Mouse (Mus musculus) embryonic facial prominence, embryonic 14.5 days (tissue): ENCODE data around the gene Nek10. TPM values are rescaled to one million over a fixed set of nuclear protein-coding genes. Genes with fewer than 3 reads are reported as not detected.
A peak's percentile ranks its signal among the peaks of the same experiment; 100 is the strongest.
"Not testable (repeated sequence)": the region's sequence is repeated elsewhere in the genome, so short reads cannot be mapped to it uniquely, and the experiment has no call there.

Experiments
- ATAC-seq: fragments of 200-750 bp; cut with Nextera tagmentation; 2 replicates; pipeline ENCODE4 v1.8.0; 2017; ENCODE audit warnings: low read depth, moderate number of reproducible peaks, moderate TSS enrichment
- DNase-seq: peaks from one replicate; pipeline ENCODE4 v3.0.0-alpha.2; 2015; ENCODE audit warnings: low spot score
- H3K27ac ChIP-seq: fragments of 300-500 bp; sonication (generic); replicated peaks from 2 replicates; pipeline ENCODE4 v1.5.1; 2014; ENCODE audit warnings: low read depth, mild to moderate bottlenecking, low read length, moderate library complexity
- H3K27me3 ChIP-seq: fragments of 300-500 bp; sonication (generic); replicated peaks from 2 replicates; pipeline ENCODE4 v1.6.1; 2014; ENCODE audit warnings: low read length; ENCODE audit not compliant: control insufficient read depth, insufficient read depth
- H3K36me3 ChIP-seq: fragments of 300-500 bp; sonication (generic); 2 replicates; pipeline ENCODE4 v1.6.1; 2014; ENCODE audit warnings: low read length, mixed read lengths; ENCODE audit not compliant: control insufficient read depth, insufficient read depth
- H3K4me1 ChIP-seq: fragments of 300-500 bp; sonication (generic); 2 replicates; pipeline ENCODE4 v1.6.1; 2014; ENCODE audit warnings: antibody characterized with exemption, low read length; ENCODE audit not compliant: control insufficient read depth, insufficient read depth
- H3K4me2 ChIP-seq: fragments of 300-500 bp; sonication (generic); 2 replicates; pipeline ENCODE4 v1.6.1; 2014; ENCODE audit warnings: low read depth, mild to moderate bottlenecking, low read length, moderate library complexity, mixed read lengths
- H3K4me3 ChIP-seq: fragments of 300-500 bp; sonication (generic); 2 replicates; pipeline ENCODE4 v1.5.1; 2014; ENCODE audit warnings: low read depth, mild to moderate bottlenecking, low read length
- H3K9ac ChIP-seq: fragments of 300-500 bp; sonication (generic); 2 replicates; pipeline ENCODE4 v1.6.1; 2014; ENCODE audit warnings: low read depth, mild to moderate bottlenecking, low read length, moderate library complexity, mixed read lengths
- H3K9me3 ChIP-seq: fragments of 300-500 bp; sonication (generic); 2 replicates; pipeline ENCODE4 v1.6.1; 2016; ENCODE audit warnings: low read length; ENCODE audit not compliant: control insufficient read depth
- WGBS: fragments of 180-500 bp; shearing (Covaris S2); extraction: QIAGEN DNeasy Blood & Tissue Kit; methylation state at CpG from one replicate; pipeline ENCODE4 v1.1.7; 2014; 5-methylcytosine and 5-hydroxymethylcytosine counted together
- polyA plus RNA-seq: library from polyadenylated mRNA; unstranded; fragments of >200 nt; fragmentation: Nextera tagmentation; extraction: Ambion mirVana; gene quantifications from 2 replicates; pipeline ENCODE4 v1.2.1, GENCODE M21; 2014

The Nek10 gene
- polyA plus RNA-seq: 0.13 and 0.58 TPM in 2 replicates

DNA sequence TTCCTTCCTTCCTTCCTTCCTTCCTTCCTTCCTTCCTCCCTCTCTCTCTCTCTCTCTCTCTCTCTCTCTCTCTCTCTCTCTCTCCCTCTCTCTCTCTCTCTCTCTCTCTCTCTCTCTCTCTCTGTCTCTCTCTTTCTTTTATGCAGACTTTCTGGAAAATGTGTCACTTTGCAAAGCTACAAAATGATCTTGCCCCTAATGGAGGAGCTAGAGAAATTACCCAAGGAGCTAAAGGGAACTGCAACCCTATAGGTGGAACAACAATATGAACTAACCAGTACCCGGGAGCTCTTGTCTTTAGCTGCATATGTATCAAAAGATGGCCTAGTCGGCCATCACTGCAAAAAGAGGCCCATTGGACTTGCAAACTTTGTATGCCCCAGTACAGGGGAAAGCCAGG is at the start of gene Nek10:
Gene Nek10 (plus strand): TSS at position 301 of the 400 bp plus-strand sequence.
- not testable (repeated sequence) for H3K4me1 ChIP-seq, H3K27ac ChIP-seq, ATAC-seq, H3K36me3 ChIP-seq, H3K4me2 ChIP-seq, H3K27me3 ChIP-seq, H3K9me3 ChIP-seq, H3K4me3 ChIP-seq, DNase-seq, H3K9ac ChIP-seq
- WGBS: no CpG with 5 or more reads among the region's 2 CpGs

- no peak for ATAC-seq
- no peaks in the 10 kb centered on the region for H3K4me1 ChIP-seq
- 92% methylated on average over 2 of the region's 2 CpGs for WGBS
- H3K27ac ChIP-seq: no peak overlapping the region
- no peak for DNase-seq
- H3K9me3 ChIP-seq: no peaks in the 10 kb centered on the region
- H3K9ac ChIP-seq: no peak overlapping the region
- H3K4me3 ChIP-seq: no peak overlapping the region
- H3K4me2 ChIP-seq: no peak overlapping the region
- H3K36me3 ChIP-seq: peaks cover 65% of the 10 kb centered on the region
- H3K27me3 ChIP-seq: no peaks in the 10 kb centered on the region
Measured at GRCm38 (mm10) chr14:14781169-14781568, 22.0 kb upstream of the Nek10 start.

DNA sequence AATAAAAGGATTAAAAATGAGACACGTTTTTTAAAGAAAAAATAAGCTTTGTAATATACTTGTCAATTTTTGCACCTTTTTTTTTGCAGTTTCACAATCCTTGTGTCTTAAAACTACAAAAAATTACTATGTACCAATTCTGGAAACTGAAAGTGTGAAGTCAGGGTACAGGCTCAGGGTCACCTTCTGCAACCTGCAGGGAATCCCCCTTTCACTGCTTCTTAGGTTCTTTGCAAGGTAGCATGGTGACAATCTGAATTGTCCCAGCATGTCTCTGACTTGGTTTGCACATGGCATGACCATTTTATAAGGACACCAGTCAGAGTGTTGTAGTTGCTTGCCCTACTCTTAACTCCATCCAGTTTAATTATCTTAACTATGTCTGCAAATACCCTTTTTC is 19.0 kb upstream of the Nek10 start:
- no peaks in the 10 kb centered on the region for H3K9me3 ChIP-seq
- H3K36me3 ChIP-seq: peaks cover 62% of the 10 kb centered on the region
- H3K4me3 ChIP-seq: no peak overlapping the region
- H3K9ac ChIP-seq: no peak overlapping the region
- H3K4me1 ChIP-seq: no peaks in the 10 kb centered on the region
- DNase-seq: no peak
- H3K27ac ChIP-seq: no peak overlapping the region
- WGBS: 88% methylated on average over 1 of the region's 1 CpGs
- no peak overlapping the region for H3K4me2 ChIP-seq
- H3K27me3 ChIP-seq: no peaks in the 10 kb centered on the region
- no peak for ATAC-seq

GRCm38 (mm10) chr14:14786979-14787378 is 16.2 kb upstream of the Nek10 start:
- H3K9ac ChIP-seq: no peak overlapping the region
- H3K9me3 ChIP-seq: no peaks in the 10 kb centered on the region
- DNase-seq (no peak), ATAC-seq (no peak)
- H3K4me1 ChIP-seq: no peaks in the 10 kb centered on the region
- H3K36me3 ChIP-seq: peaks cover 59% of the 10 kb centered on the region
- WGBS: 100% methylated on average over 1 of the region's 1 CpGs
- H3K27ac ChIP-seq: no peak overlapping the region
- H3K4me2 ChIP-seq: no peak overlapping the region
- no peaks in the 10 kb centered on the region for H3K27me3 ChIP-seq
- H3K4me3 ChIP-seq: no peak overlapping the region

GRCm38 (mm10) chr14:14789840-14790470 is 13.3 kb upstream of the Nek10 start:
- Histone ChIP-seq H3K36me3 (peaks cover 48% of the 10 kb centered on the region), H3K4me1 (no peaks in the 10 kb centered on the region), H3K9me3 (no peaks in the 10 kb centered on the region), H3K9ac (no peak overlapping the region), H3K27ac (no peak overlapping the region), H3K27me3 (no peaks in the 10 kb centered on the region), H3K4me3 (no peak overlapping the region), H3K4me2 (no peak overlapping the region)
- no peak for DNase-seq
- WGBS: 95% methylated on average over 4 of the region's 4 CpGs
- ATAC-seq: no peak

GRCm38 (mm10) chr14:14799861-14800260 is 3.4 kb upstream of the Nek10 start:
- no peak overlapping the region for H3K9ac ChIP-seq
- ATAC-seq: no peak
- 85% methylated on average over 5 of the region's 5 CpGs for WGBS

DNA sequence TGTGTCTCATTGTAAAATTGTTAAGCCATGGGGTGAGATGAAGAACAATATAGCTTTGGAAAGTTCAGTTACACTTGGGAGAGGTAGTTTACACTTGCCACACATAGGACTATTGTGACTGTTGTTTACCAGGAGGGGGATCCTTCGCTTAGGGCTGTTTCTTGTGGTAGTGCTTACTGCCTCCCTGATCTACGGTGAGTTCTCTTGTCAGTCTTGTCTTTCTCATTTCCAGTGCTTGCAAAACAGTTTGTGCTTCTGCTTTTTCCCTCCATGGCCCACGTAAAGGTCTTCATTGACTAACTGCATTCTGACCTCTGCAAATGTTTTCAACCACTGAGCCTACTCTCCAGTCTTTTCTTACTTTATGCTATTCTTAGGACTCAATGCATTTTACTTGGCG is 2.9 kb upstream of the Nek10 start:
- H3K4me2 ChIP-seq: no peak overlapping the region
- WGBS: 95% methylated on average over 4 of the region's 4 CpGs
- ATAC-seq: no peak

More at GRCm38 (mm10) chr14:14799861-14800260, 3.4 kb upstream of the Nek10 start:
- H3K4me2 ChIP-seq: no peak overlapping the region
- peaks cover 20% of the 10 kb centered on the region for H3K36me3 ChIP-seq
- no peaks in the 10 kb centered on the region for H3K4me1 ChIP-seq
- no peak for DNase-seq
- no peak overlapping the region for H3K4me3 ChIP-seq
- no peak overlapping the region for H3K27ac ChIP-seq
- H3K27me3 ChIP-seq: no peaks in the 10 kb centered on the region
- H3K9me3 ChIP-seq: no peaks in the 10 kb centered on the region

DNA sequence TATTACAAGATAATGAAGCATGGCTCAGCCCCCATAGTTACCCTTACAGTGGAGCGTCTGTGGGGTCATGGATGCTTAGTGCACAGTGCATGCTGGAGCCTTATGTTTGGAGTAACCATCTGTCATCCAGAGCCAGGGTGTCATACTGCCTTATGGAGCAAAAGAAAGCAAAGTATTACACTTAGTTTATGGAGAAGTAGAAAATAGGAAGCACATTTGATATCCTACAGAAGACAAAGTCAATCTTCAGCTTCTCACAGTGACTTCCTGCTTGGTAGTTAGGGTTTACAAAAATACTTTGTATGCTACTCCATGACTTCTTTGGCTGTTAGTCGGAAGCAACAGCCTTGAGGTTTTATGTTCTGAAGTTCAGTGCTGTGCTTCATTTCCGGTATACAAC is 2.4 kb upstream of the Nek10 start:
- Histone ChIP-seq H3K36me3 (peaks cover 20% of the 10 kb centered on the region), H3K27me3 (no peaks in the 10 kb centered on the region), H3K4me1 (no peaks in the 10 kb centered on the region), H3K27ac (no peak overlapping the region), H3K4me2 (no peak overlapping the region), H3K9ac (no peak overlapping the region), H3K4me3 (no peak overlapping the region), H3K9me3 (no peaks in the 10 kb centered on the region)
- DNase-seq (no peak), ATAC-seq (no peak)
- 93% methylated on average over 3 of the region's 3 CpGs for WGBS

More for the DNA sequence above, 2.9 kb upstream of the Nek10 start:
- Histone ChIP-seq H3K36me3 (peaks cover 20% of the 10 kb centered on the region), H3K9me3 (no peaks in the 10 kb centered on the region), H3K4me1 (no peaks in the 10 kb centered on the region), H3K27me3 (no peaks in the 10 kb centered on the region), H3K9ac (no peak overlapping the region), H3K27ac (no peak overlapping the region), H3K4me3 (no peak overlapping the region)
- DNase-seq: no peak

- Histone ChIP-seq H3K27me3 (no peaks in the 10 kb centered on the region), H3K9ac (no peak overlapping the region), H3K9me3 (no peaks in the 10 kb centered on the region), H3K36me3 (peaks cover 8% of the 10 kb centered on the region; the same call in 1 of the 2 replicates), H3K4me3 (no peak overlapping the region), H3K4me1 (no peaks in the 10 kb centered on the region), H3K27ac (no peak overlapping the region), H3K4me2 (no peak overlapping the region)
- ATAC-seq (peak; percentile 96), DNase-seq (peak; percentile 64)
- 10% methylated on average over 10 of the region's 10 CpGs for WGBS
Measured at GRCm38 (mm10) chr14:14803921-14804517, 804 bp downstream of the Nek10 start.
